Mouse (Mus musculus): Measurements from ENCODE around the gene Ncaph.

DNA sequence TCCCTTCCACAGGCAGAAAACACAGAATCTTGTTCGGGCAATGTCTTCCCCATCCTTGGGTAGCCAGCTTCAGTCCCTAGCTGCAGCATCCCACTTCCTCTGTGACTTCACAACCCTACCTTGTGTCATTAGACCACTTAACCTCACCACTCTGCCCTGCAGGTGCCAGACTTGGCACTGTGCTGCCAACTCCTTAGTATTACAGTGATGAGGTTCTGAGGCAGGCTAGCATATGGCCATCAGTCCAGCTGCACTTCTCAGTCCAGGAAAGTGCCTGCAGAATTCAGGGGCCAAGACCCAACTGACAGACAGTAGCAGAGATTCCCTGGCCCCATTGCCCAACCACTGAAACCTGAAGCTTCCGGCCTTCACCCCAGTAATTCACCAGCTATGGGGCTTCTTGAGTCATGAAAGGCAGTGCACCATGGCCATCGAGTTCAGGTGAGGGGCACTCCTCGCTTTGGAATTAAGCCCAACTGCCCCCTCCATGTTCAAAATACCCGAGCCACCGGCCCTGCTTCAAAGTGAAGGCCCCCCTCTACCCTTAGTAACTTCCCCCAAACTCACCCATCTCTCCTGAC, 8.9 kb upstream of the Ncaph start:
- TF ChIP-seq EP300 (IDR thresholded peaks at IDR 0.05; ENCODE audit: insufficient read depth, low read depth, low read length), result no peak
- TF ChIP-seq CTCF (IDR thresholded peaks at IDR 0.05; ENCODE audit: low read depth, low read length), result no peak
- TF ChIP-seq POLR2A (IDR thresholded peaks at IDR 0.05; ENCODE audit: insufficient read depth, low read length), result no peak
